In the genomic region with DNA sequence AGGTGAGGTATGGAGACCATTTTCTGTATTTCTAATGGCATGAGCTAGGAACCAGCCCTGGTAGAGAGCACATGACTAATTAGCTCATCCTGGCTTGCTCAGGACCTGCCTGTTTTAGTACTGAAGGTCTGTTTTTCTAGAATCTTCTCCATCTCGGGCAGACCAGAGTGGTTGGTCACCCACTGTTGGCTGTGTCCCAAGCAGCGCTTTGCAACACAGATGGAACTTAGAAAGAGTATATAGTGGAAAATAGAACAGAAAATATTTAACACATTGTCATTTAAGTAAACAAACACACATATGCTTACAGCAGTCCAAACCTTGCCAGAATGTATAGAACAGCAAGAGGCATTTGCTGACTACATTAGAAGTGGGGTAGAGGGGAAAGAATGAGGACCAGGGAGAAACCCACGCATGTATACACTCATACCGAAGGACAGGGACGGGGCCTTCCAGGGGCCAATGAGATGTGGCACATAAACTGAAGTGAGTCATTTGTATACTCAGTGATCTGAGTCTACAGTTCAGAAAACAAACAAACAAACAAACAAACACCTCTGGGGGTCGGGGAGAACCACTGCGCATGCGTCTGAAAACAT, we compare ENCODE assay signal across 34 mouse cellular contexts. TPM values are rescaled to one million over a fixed set of nuclear protein-coding genes. Genes with fewer than 3 reads are reported as not detected.
"Had no signal": no experiment of that assay in that cellular context is flagged by ENCODE, and none has a peak within 500 bp of the region (broad histone marks: within the 10 kb centered on the region; RNA-seq: fewer than 3 reads in every experiment).

No protein-coding gene starts in this region.

- DNase-seq: gastrocnemius, postnatal 14 days; gastrocnemius, postnatal 36 days; heart, adult 11 months; heart, postnatal 10 days; heart, postnatal 4 days; kidney, adult 18-20 months; kidney, adult 8-10 months; kidney, postnatal 10 days; kidney, postnatal 25 days; kidney, postnatal 4 days; liver had no signal

- H3K36me3 ChIP-seq: heart, embryonic 10.5 days; heart, embryonic 12.5 days; hindbrain, embryonic 10.5 days; hindbrain, embryonic 12.5 days; intestine, embryonic 15.5 days; limb, embryonic 10.5 days; limb, embryonic 12.5 days had no signal

- ATAC-seq: hindbrain, embryonic 16.5 days; inflammation-experienced regulatory T-cells, adult 6 months; intestine, embryonic 15.5 days; intestine, postnatal 0 days had no signal

- H3K4me2 ChIP-seq: heart, embryonic 12.5 days; hindbrain, embryonic 12.5 days; hindbrain, embryonic 14.5 days; intestine, embryonic 15.5 days; limb, embryonic 12.5 days had no signal

- H3K9ac ChIP-seq: heart, embryonic 12.5 days; hindbrain, embryonic 12.5 days; hindbrain, embryonic 14.5 days; intestine, embryonic 15.5 days; limb, embryonic 12.5 days had no signal

- H3K9me3 ChIP-seq: heart, embryonic 10.5 days; heart, embryonic 12.5 days; hindbrain, embryonic 10.5 days; hindbrain, embryonic 12.5 days; intestine, embryonic 15.5 days; limb, embryonic 10.5 days; limb, embryonic 12.5 days had no signal

- H3K27ac ChIP-seq: heart, embryonic 10.5 days; hindbrain, embryonic 10.5 days; hindbrain, embryonic 12.5 days; hindbrain, embryonic 14.5 days; intestine, embryonic 15.5 days; layer of hippocampus, adult 2 months; left cerebral cortex, adult 2 months; limb, embryonic 10.5 days; limb, embryonic 12.5 days had no signal

- H3K27me3 ChIP-seq: heart, embryonic 12.5 days; hindbrain, embryonic 12.5 days; intestine, embryonic 15.5 days; limb, embryonic 12.5 days had no signal

- H3K4me1 ChIP-seq: heart, embryonic 10.5 days; heart, embryonic 12.5 days; hindbrain, embryonic 10.5 days; hindbrain, embryonic 12.5 days; intestine, embryonic 15.5 days had no signal

- H3K4me3 ChIP-seq: heart, embryonic 10.5 days; heart, embryonic 12.5 days; hindbrain, embryonic 10.5 days; hindbrain, embryonic 12.5 days; intestine, embryonic 15.5 days; layer of hippocampus, adult 2 months; left cerebral cortex, adult 2 months; limb, embryonic 10.5 days; limb, embryonic 12.5 days had no signal

RNA-seq across cellular contexts. Expression of a gene that starts 21.3 kb away (rescaled TPM):
- total RNA-seq: heart, postnatal 25 days had no signal
- polyA plus RNA-seq: inflammation-experienced regulatory T-cells, adult 6 months had no signal

RNA-seq across cellular contexts. Expression of a gene that starts 25.4 kb away (rescaled TPM):
- total RNA-seq: gastrocnemius, adult 18-20 months; gastrocnemius, adult 8-10 months; gastrocnemius, postnatal 14 days; gastrocnemius, postnatal 36 days; heart, adult 8-10 months; heart, postnatal 10 days; heart, postnatal 25 days; heart, postnatal 4 days; left cerebral cortex, adult 2 months; left cerebral cortex, postnatal 14 days; left cerebral cortex, postnatal 36 days had no signal
- polyA plus RNA-seq: heart, embryonic 10.5 days; heart, embryonic 12.5 days; heart, embryonic 14.5 days; inflammation-experienced regulatory T-cells, adult 6 months; intestine, embryonic 15.5 days; intestine, postnatal 0 days; kidney, embryonic 14.5 days; kidney, embryonic 16.5 days; limb, embryonic 10.5 days; limb, embryonic 12.5 days; limb, embryonic 14.5 days had no signal
